Mouse (Mus musculus) adrenal gland, postnatal 14 days (tissue): ENCODE results near the gene Rap1gap2. TPM values are rescaled to one million over a fixed set of nuclear protein-coding genes. Genes with fewer than 3 reads are reported as not detected.
A peak's percentile ranks its signal among the peaks of the same experiment; 100 is the strongest.

Source experiments
- DNase-seq: peaks from one replicate; pipeline ENCODE4 v3.0.0; 2021; ENCODE audit warnings: mixed read lengths
- total RNA-seq: library from RNA; stranded (reverse); gene quantifications from 2 replicates; pipeline ENCODE4 v1.2.3, GENCODE M21; 2021

Gene Rap1gap2
- total RNA-seq, 1 experiment from 2014 or later: 12.8 TPM

- peak; percentile 54 for DNase-seq
These were observed 74.4 kb downstream of the Rap1gap2 start for GRCm38 (mm10) chr11:74536140-74536842.

- no peak for DNase-seq
These were observed 76.3 kb downstream of the Rap1gap2 start for GRCm38 (mm10) chr11:74534380-74534779.

- no peak for DNase-seq
These were observed 77.7 kb downstream of the Rap1gap2 start for GRCm38 (mm10) chr11:74533050-74533449.

- DNase-seq: no peak
These were observed 78.3 kb downstream of the Rap1gap2 start for GRCm38 (mm10) chr11:74532401-74532800.

- DNase-seq: no peak
These were observed 79.0 kb downstream of the Rap1gap2 start for GRCm38 (mm10) chr11:74531725-74532124.

- peak; percentile 51 for DNase-seq
These were observed 80.9 kb downstream of the Rap1gap2 start for GRCm38 (mm10) chr11:74529803-74530202.

- DNase-seq: no peak
These were observed 83.2 kb downstream of the Rap1gap2 start for GRCm38 (mm10) chr11:74527555-74527954.

GRCm38 (mm10) chr11:74526180-74527158, 84.2 kb downstream of the Rap1gap2 start:
- DNase-seq: peak; percentile 63

GRCm38 (mm10) chr11:74525605-74526004, 85.1 kb downstream of the Rap1gap2 start:
- DNase-seq: no peak

- no peak for DNase-seq
These were observed 85.5 kb downstream of the Rap1gap2 start for GRCm38 (mm10) chr11:74525205-74525604.

- DNase-seq: no peak
These were observed 86.4 kb downstream of the Rap1gap2 start for GRCm38 (mm10) chr11:74524050-74524965.

- DNase-seq: no peak
These were observed 87.3 kb downstream of the Rap1gap2 start for GRCm38 (mm10) chr11:74523210-74523951.

GRCm38 (mm10) chr11:74522487-74523209, 88.1 kb downstream of the Rap1gap2 start:
- peak; percentile 74 for DNase-seq

- DNase-seq: peak; percentile 36
These were observed 88.7 kb downstream of the Rap1gap2 start for GRCm38 (mm10) chr11:74521981-74522486.

GRCm38 (mm10) chr11:74520201-74520600, 90.5 kb downstream of the Rap1gap2 start:
- DNase-seq: no peak

GRCm38 (mm10) chr11:74516112-74516511, 94.6 kb downstream of the Rap1gap2 start:
- DNase-seq: no peak

- DNase-seq: no peak
These were observed 95.7 kb downstream of the Rap1gap2 start for GRCm38 (mm10) chr11:74515046-74515445.

GRCm38 (mm10) chr11:74512595-74512994, 98.1 kb downstream of the Rap1gap2 start:
- DNase-seq: no peak

- no peak for DNase-seq
These were observed 104.4 kb downstream of the Rap1gap2 start for GRCm38 (mm10) chr11:74506275-74506674.

GRCm38 (mm10) chr11:74502485-74502884, 108.2 kb downstream of the Rap1gap2 start:
- DNase-seq: no peak
